In the genomic region with DNA sequence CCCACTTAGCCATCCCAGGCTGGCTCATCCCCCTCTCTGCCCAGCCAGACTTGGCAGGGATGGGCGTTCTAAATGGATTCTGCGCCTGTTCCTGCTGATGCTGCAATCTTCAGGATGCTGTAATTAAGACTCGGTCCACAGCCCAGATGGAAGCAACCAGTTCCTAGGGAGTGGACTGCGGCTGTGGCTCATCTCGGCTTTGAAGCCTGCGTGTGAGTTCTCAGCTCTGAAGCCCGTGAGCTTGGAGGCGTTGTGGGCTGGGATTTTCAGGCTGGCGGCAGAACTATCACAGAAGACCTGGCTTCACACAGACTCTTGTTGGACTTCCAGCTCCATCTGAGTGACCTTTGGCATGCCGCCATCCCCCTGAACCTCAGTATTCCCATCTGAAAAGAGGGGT, we compare ENCODE assay signal across 21 mouse cellular contexts. TPM values are rescaled to one million over a fixed set of nuclear protein-coding genes. Genes with fewer than 3 reads are reported as not detected.
A peak's percentile ranks its signal among the peaks of the same experiment; 100 is the strongest.
DNase-seq lines count a peak whose midpoint lies in the region; ATAC-seq lines count a peak whose summit lies in the region.
"Had no signal": no experiment of that assay in that cellular context is flagged by ENCODE, and none has a peak within 500 bp of the region (broad histone marks: within the 10 kb centered on the region; RNA-seq: fewer than 3 reads in every experiment).

No protein-coding gene starts in this region.

- 0 out of 2 replicates have a peak, but pooled peaks have one; percentile 36 for ATAC-seq in cerebellum, adult (ENCODE audit: insufficient number of reproducible peaks, low FRiP score, low TSS enrichment)
- ATAC-seq: forebrain, embryonic 15.5 days; inflammation-experienced regulatory T-cells, adult 6 months; Patski had no signal

- no peak for DNase-seq in cerebellum, adult 11 months
- DNase-seq in frontal cortex, postnatal 36 days (ENCODE audit: low spot score in 2 of 2), result peak; percentile 12 to 27
- no peak for DNase-seq in frontal cortex, postnatal 25 days (ENCODE audit: low spot score in 2 of 2)
- peak; percentile 15 for DNase-seq in left cerebral cortex, adult 18-20 months (ENCODE audit: low spot score in 2 of 2)
- DNase-seq in left cerebral cortex, adult 11 months (ENCODE audit: low spot score), result no peak
- DNase-seq in left cerebral cortex, postnatal 4 days, result peak; percentile 40
- no peak for DNase-seq in spleen, postnatal 14 days (ENCODE audit: low spot score in 2 of 2)
- DNase-seq: adrenal gland, adult 8-10 months; gastrocnemius, postnatal 14 days; heart, adult 2 months; kidney, adult 8-10 months; kidney, postnatal 25 days; layer of hippocampus, postnatal 36 days; liver, embryonic 13.5 days; lung, embryonic 14.5 days; lung, postnatal 4 days had no signal

- intact Hi-C loops in left cerebral cortex, postnatal 4 days (cut with DNase I), result no loop called here

RNA-seq across cellular contexts. Expression of gene Wscd2, which starts 34.1 kb away (rescaled TPM):
- 10 to 100 TPM; 53.0 to 56.5 TPM for total RNA-seq in left cerebral cortex, adult 18-20 months (2021)
- total RNA-seq in left cerebral cortex, postnatal 4 days (2021), result 10 to 100 TPM; 39.4 to 43.9 TPM
- total RNA-seq: hematopoietic stem cell, adult 5-6 weeks had no signal

Comparison
In these comparisons a context has a peak if more than half of its experiments do, and no peak if none do; other contexts are left out.
1. DNase-seq: peak in frontal cortex, postnatal 36 days (2 of 2), left cerebral cortex, adult 18-20 months (2 of 2) and left cerebral cortex, postnatal 4 days (single experiment); none in cerebellum, adult 11 months (single experiment), frontal cortex, postnatal 25 days (0 of 2), left cerebral cortex, adult 11 months (single experiment) and spleen, postnatal 14 days (0 of 2).